Mouse (Mus musculus): ENCODE results near the gene Gm11214. TPM values are rescaled to one million over a fixed set of nuclear protein-coding genes. Genes with fewer than 3 reads are reported as not detected.

Gm11214 gene
- total and polyA plus RNA-seq, 3 experiments = 0.67 TPM; not detected in 2

GRCm38 (mm10) chr4:63699749-63700148 is 36.6 kb upstream of the Gm11214 start:
- H3K4me3 ChIP-seq (replicated peaks in 1 of 3; ENCODE audit: low read depth in 2 of 3, low read length in 2 of 3, poor library complexity in 1 of 3) = no peak overlapping the region
- H3K9ac ChIP-seq (ENCODE audit: insufficient read depth, low read depth) = no peak overlapping the region
- H3K36me3 ChIP-seq (replicated peaks in 1 of 2; ENCODE audit: control insufficient read depth in 1 of 2, insufficient read depth in 1 of 2, low read length in 1 of 2) = no peaks in the 10 kb centered on the region
- no peak overlapping the region for H3K27ac ChIP-seq (ENCODE audit: insufficient read depth, low read depth)
- H3K4me2 ChIP-seq (ENCODE audit: insufficient read depth, low read depth, poor library complexity, severe bottlenecking) = no peak overlapping the region
- TF ChIP-seq POLR2A (IDR thresholded peaks at IDR 0.05; ENCODE audit: low read depth, low read length) = no peak
- TF ChIP-seq NRF1 (IDR thresholded peaks at IDR 0.05; ENCODE audit: low read depth, low read length) = no peak
- no peak for TF ChIP-seq CHD2 (IDR thresholded peaks at IDR 0.05; ENCODE audit: low read length)
- no peak for TF ChIP-seq ZMIZ1 (IDR thresholded peaks at IDR 0.05; ENCODE audit: low read depth, low read length)
- no peak for TF ChIP-seq RAD21 (IDR thresholded peaks at IDR 0.05; ENCODE audit: low read depth, low read length)
- no peak for TF ChIP-seq POLR2AphosphoS2 (IDR thresholded peaks at IDR 0.05; ENCODE audit: low read depth, low read length)
- no peak for TF ChIP-seq USF1 (IDR thresholded peaks at IDR 0.05; ENCODE audit: low read depth, low read length)
- H3K27me3 ChIP-seq (replicated peaks) = no peaks in the 10 kb centered on the region
- in situ Hi-C loops (cut with MboI; ENCODE audit: low pct_ligation_motif_present, low pct_unique_long_range_greater_than_20kb, low sequenced_read_pairs) = no loop called here
- no peaks in the 10 kb centered on the region for H3K79me2 ChIP-seq (replicated peaks; ENCODE audit: control insufficient read depth, extremely low read depth, insufficient read depth, poor library complexity, severe bottlenecking)
- DNase-seq (ENCODE audit: extremely low read depth) = no peak
- H3K9me3 ChIP-seq (replicated peaks; ENCODE audit: low read length) = no peaks in the 10 kb centered on the region
- dilution Hi-C loops (cut with MboI; ENCODE audit: extremely low pct_ligation_motif_present, extremely low pct_unique_long_range_greater_than_20kb, low sequenced_read_pairs) = no loop called here
- peaks cover 9 to 36% of the 10 kb centered on the region in 2 experiments for H3K4me1 ChIP-seq (ENCODE audit: control insufficient read depth in 1 of 2, insufficient read depth in 2 of 2)

- no peak for DNase-seq (ENCODE audit: extremely low read depth)
- Histone ChIP-seq H3K27ac (ENCODE audit: insufficient read depth, low read depth) (no peak overlapping the region), H3K4me1 (ENCODE audit: control insufficient read depth in 1 of 2, insufficient read depth in 2 of 2) (peaks cover 5 to 23% of the 10 kb centered on the region in 2 experiments), H3K27me3 (replicated peaks) (no peaks in the 10 kb centered on the region), H3K4me2 (ENCODE audit: insufficient read depth, low read depth, poor library complexity, severe bottlenecking) (no peak overlapping the region), H3K9ac (ENCODE audit: insufficient read depth, low read depth) (no peak overlapping the region), H3K4me3 (replicated peaks in 1 of 3; ENCODE audit: low read depth in 2 of 3, low read length in 2 of 3, poor library complexity in 1 of 3) (no peak overlapping the region), H3K79me2 (replicated peaks; ENCODE audit: control insufficient read depth, extremely low read depth, insufficient read depth, poor library complexity, severe bottlenecking) (no peaks in the 10 kb centered on the region), H3K9me3 (replicated peaks; ENCODE audit: low read length) (no peaks in the 10 kb centered on the region), H3K36me3 (replicated peaks in 1 of 2; ENCODE audit: control insufficient read depth in 1 of 2, insufficient read depth in 1 of 2, low read length in 1 of 2) (no peaks in the 10 kb centered on the region)
- in situ Hi-C loops (cut with MboI; ENCODE audit: low pct_ligation_motif_present, low pct_unique_long_range_greater_than_20kb, low sequenced_read_pairs) = no loop called here
- dilution Hi-C loops (cut with MboI; ENCODE audit: extremely low pct_ligation_motif_present, extremely low pct_unique_long_range_greater_than_20kb, low sequenced_read_pairs) = no loop called here
- no peak for TF ChIP-seq UBTF (IDR thresholded peaks at IDR 0.05; ENCODE audit: low read depth, low read length)
- no peak for TF ChIP-seq MAFK (IDR thresholded peaks at IDR 0.05; ENCODE audit: insufficient replicate concordance, low read length)
- no peak for TF ChIP-seq CHD2 (IDR thresholded peaks at IDR 0.05; ENCODE audit: low read length)
- no peak for TF ChIP-seq MYC (IDR thresholded peaks at IDR 0.05; ENCODE audit: low read depth, low read length)
- TF ChIP-seq POLR2A (IDR thresholded peaks at IDR 0.05; ENCODE audit: low read depth, low read length) = no peak
- no peak for TF ChIP-seq ZKSCAN1 (IDR thresholded peaks at IDR 0.05; ENCODE audit: borderline replicate concordance, low read depth, low read length)
- TF ChIP-seq JUN (IDR thresholded peaks at IDR 0.05; ENCODE audit: insufficient read depth, low read depth, low read length) = no peak
- no peak for TF ChIP-seq POLR2AphosphoS2 (IDR thresholded peaks at IDR 0.05; ENCODE audit: low read depth, low read length)
- TF ChIP-seq EP300 (IDR thresholded peaks at IDR 0.05; ENCODE audit: low read length) = no peak
- no peak for TF ChIP-seq PAX5 (IDR thresholded peaks at IDR 0.05; ENCODE audit: low read length)
- TF ChIP-seq HCFC1 (IDR thresholded peaks at IDR 0.05; ENCODE audit: low read depth, low read length) = no peak
- no peak for TF ChIP-seq ZMIZ1 (IDR thresholded peaks at IDR 0.05; ENCODE audit: low read depth, low read length)
- no peak for TF ChIP-seq ETS1 (conservative IDR thresholded peaks at IDR 0.05; ENCODE audit: low read depth, low read length)
- no peak for TF ChIP-seq GABPA (IDR thresholded peaks at IDR 0.05; ENCODE audit: insufficient replicate concordance, low read depth, low read length)
- no peak for TF ChIP-seq BHLHE40 (IDR thresholded peaks at IDR 0.05; ENCODE audit: low read depth, low read length)
These were observed 33.7 kb upstream of the Gm11214 start for GRCm38 (mm10) chr4:63696921-63697320.
